Mouse (Mus musculus) olfactory bulb, adult 2 months (tissue): ENCODE data around the gene Ptpn23.

ENCODE experiments used
- CTCF ChIP-seq: fragments of 200-500 bp; IDR thresholded peaks from 2 replicates; pipeline ENCODE4 v1.5.1; 2012; ENCODE audit warnings: low read depth, mild to moderate bottlenecking, low read length, moderate library complexity; ENCODE audit not compliant: insufficient read depth
- POLR2A ChIP-seq: fragments of 200-500 bp; IDR thresholded peaks from 2 replicates; pipeline ENCODE4 v1.6.1; 2012; ENCODE audit warnings: mild to moderate bottlenecking, low read depth, low read length, moderate library complexity; ENCODE audit not compliant: insufficient read depth

DNA sequence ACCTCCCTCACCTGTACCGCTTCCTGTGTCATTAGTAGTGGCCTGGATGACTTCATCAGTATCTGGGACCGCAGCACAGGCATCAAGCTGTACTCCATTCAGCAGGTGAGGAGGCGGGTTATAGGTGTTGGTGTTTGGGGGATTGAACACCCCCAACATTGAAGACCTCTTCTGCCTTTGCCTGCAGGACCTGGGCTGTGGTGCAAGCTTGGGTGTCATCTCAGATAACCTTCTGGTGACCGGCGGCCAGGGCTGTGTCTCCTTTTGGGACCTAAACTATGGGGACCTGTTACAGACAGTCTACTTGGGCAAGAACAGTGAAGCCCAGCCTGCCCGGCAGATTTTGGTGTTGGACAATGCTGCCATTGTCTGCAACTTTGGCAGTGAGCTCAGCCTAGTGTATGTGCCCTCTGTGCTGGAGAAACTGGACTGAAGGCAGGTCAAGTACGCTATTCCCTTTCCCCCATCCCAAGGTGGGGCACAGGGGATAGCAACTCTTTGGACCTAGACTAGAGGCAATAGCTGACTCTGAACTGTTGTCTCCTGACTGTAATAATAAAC is 23.6 kb downstream of the Ptpn23 start:
- TF ChIP-seq POLR2A (no peak), CTCF (no peak)
